Comparison of ENCODE assay signal across 8 mouse cellular contexts in genomic region chr7:100590845-100591521, GRCm38 (mm10). TPM values are rescaled to one million over a fixed set of nuclear protein-coding genes. Genes with fewer than 3 reads are reported as not detected.
DNase-seq lines count a peak whose midpoint lies in the region; ATAC-seq and TF ChIP-seq lines count a peak whose summit lies in the region.

No protein-coding gene starts in this region.

- H3K4me3 ChIP-seq in forebrain, embryonic 10.5 days: peak overlapping the region; percentile 57
- peak overlapping the region; percentile 64 for H3K4me3 ChIP-seq in heart, embryonic 15.5 days
- H3K4me3 ChIP-seq in liver, embryonic 14.5 days (ENCODE audit: insufficient read depth in 1 of 2, low read depth in 2 of 2, low read length in 2 of 2): peak overlapping the region; percentile 65 to 72
- H3K4me3 ChIP-seq in neural tube, embryonic 11.5 days (ENCODE audit: low read depth, low read length): peak overlapping the region; percentile 45
- H3K4me3 ChIP-seq in stomach, postnatal 0 days (ENCODE audit: low read depth, low read length): peak overlapping the region; percentile 52

- peak; percentile 90 for DNase-seq in CD4-positive, CD25-positive, alpha-beta regulatory T cell, adult 2 months (ENCODE audit: low read depth, low spot score)
- peak; percentile 86 for DNase-seq in c-Kit-positive CD71-negative TER-119-negative erythroid progenitor cells, embryonic 14.5 days (ENCODE audit: low read depth)
- peak; percentile 87 for DNase-seq in forebrain, embryonic 10.5 days (ENCODE audit: extremely low spot score, low spot score)
- peak; percentile 84 to 92 for DNase-seq in kidney, postnatal 25 days
- peak in 2 of 3 experiments; percentile 60 to 73 for DNase-seq in liver, embryonic 14.5 days (ENCODE audit: low read depth in 3 of 3, low spot score in 3 of 3)
- peak; percentile 77 for DNase-seq in neural tube, embryonic 11.5 days (ENCODE audit: low spot score)
- peak; percentile 92 for DNase-seq in stomach, postnatal 0 days (ENCODE audit: low spot score)

- peak overlapping the region; percentile 65 for H3K9ac ChIP-seq in heart, embryonic 15.5 days
- H3K9ac ChIP-seq in liver, embryonic 14.5 days (replicated peaks): peak overlapping the region; percentile 75
- H3K9ac ChIP-seq in neural tube, embryonic 11.5 days (ENCODE audit: low read length): peak overlapping the region; percentile 68
- peak overlapping the region; percentile 69 for H3K9ac ChIP-seq in stomach, postnatal 0 days (ENCODE audit: low read length)

- peak; percentile 96 for ATAC-seq in heart, embryonic 15.5 days (replicated peaks; ENCODE audit: insufficient number of reproducible peaks, insufficient read depth, low FRiP score, low read depth)
- peak; percentile 91 for ATAC-seq in liver, embryonic 14.5 days (ENCODE audit: insufficient read depth)
- peak; percentile 95 for ATAC-seq in neural tube, embryonic 11.5 days (ENCODE audit: insufficient read depth, low FRiP score, low TSS enrichment)
- ATAC-seq in stomach, postnatal 0 days (ENCODE audit: low FRiP score, low TSS enrichment): peak; percentile 97

- H3K9me3 ChIP-seq in forebrain, embryonic 10.5 days: no peaks in the 10 kb centered on the region
- no peaks in the 10 kb centered on the region for H3K9me3 ChIP-seq in heart, embryonic 15.5 days (replicated peaks)
- H3K9me3 ChIP-seq in liver, embryonic 14.5 days (ENCODE audit: control insufficient read depth, low read length): no peaks in the 10 kb centered on the region
- no peaks in the 10 kb centered on the region for H3K9me3 ChIP-seq in neural tube, embryonic 11.5 days (ENCODE audit: control insufficient read depth, low read length)
- H3K9me3 ChIP-seq in stomach, postnatal 0 days (ENCODE audit: control insufficient read depth, low read length): no peaks in the 10 kb centered on the region

- peak; percentile 19; the same call in 1 of the 2 replicates for TF ChIP-seq EP300 in liver, embryonic 14.5 days (IDR thresholded peaks at IDR 0.05; ENCODE audit: low read depth)
- no peak for TF ChIP-seq EP300 in stomach, postnatal 0 days (optimal IDR thresholded peaks at IDR 0.05)

- TF ChIP-seq CTCF in liver, embryonic 14.5 days (IDR thresholded peaks at IDR 0.05; ENCODE audit: low read depth): no peak
- TF ChIP-seq CTCF in stomach, postnatal 0 days (IDR thresholded peaks at IDR 0.05; ENCODE audit: low read depth): 0 out of 2 replicates have a peak, but pooled peaks have one; percentile 21

- peaks cover 9% of the 10 kb centered on the region; the same call in 1 of the 2 replicates for H3K4me1 ChIP-seq in forebrain, embryonic 10.5 days
- H3K4me1 ChIP-seq in heart, embryonic 15.5 days (replicated peaks): peaks cover 2% of the 10 kb centered on the region; the same call in 1 of the 2 replicates
- H3K4me1 ChIP-seq in liver, embryonic 14.5 days (replicated peaks; ENCODE audit: control insufficient read depth in 2 of 2, insufficient read depth in 2 of 2, low read length in 1 of 2): peaks cover 3 to 9% of the 10 kb centered on the region in 2 experiments
- H3K4me1 ChIP-seq in neural tube, embryonic 11.5 days (ENCODE audit: control insufficient read depth, insufficient read depth, low read length): no peaks in the 10 kb centered on the region
- no peaks in the 10 kb centered on the region for H3K4me1 ChIP-seq in stomach, postnatal 0 days (replicated peaks; ENCODE audit: control insufficient read depth, insufficient read depth)

- WGBS in forebrain, embryonic 10.5 days: under 1% methylated on average over 19 of the region's 20 CpGs
- WGBS in heart, embryonic 15.5 days: 0% methylated on average over 18 of the region's 20 CpGs
- 0% methylated on average over 19 of the region's 20 CpGs for WGBS in liver, embryonic 14.5 days (ENCODE audit: insufficient replicate concordance)
- WGBS in neural tube, embryonic 11.5 days: under 1% methylated on average over 16 of the region's 20 CpGs
- WGBS in stomach, postnatal 0 days: 1% methylated on average over 16 of the region's 20 CpGs

- H3K27me3 ChIP-seq in forebrain, embryonic 10.5 days (ENCODE audit: poor library complexity, severe bottlenecking): no peaks in the 10 kb centered on the region
- H3K27me3 ChIP-seq in heart, embryonic 15.5 days: no peaks in the 10 kb centered on the region
- no peaks in the 10 kb centered on the region for H3K27me3 ChIP-seq in liver, embryonic 14.5 days (ENCODE audit: control insufficient read depth, insufficient read depth, low read length)
- no peaks in the 10 kb centered on the region for H3K27me3 ChIP-seq in neural tube, embryonic 11.5 days (ENCODE audit: control insufficient read depth, insufficient read depth, low read length)
- H3K27me3 ChIP-seq in stomach, postnatal 0 days (ENCODE audit: control insufficient read depth, insufficient read depth, low read length): no peaks in the 10 kb centered on the region

- H3K4me2 ChIP-seq in heart, embryonic 15.5 days: peak overlapping the region; percentile 63
- peak overlapping the region; percentile 78 for H3K4me2 ChIP-seq in liver, embryonic 14.5 days (ENCODE audit: low read depth)
- peak overlapping the region; percentile 58 for H3K4me2 ChIP-seq in neural tube, embryonic 11.5 days (ENCODE audit: low read depth)
- H3K4me2 ChIP-seq in stomach, postnatal 0 days (replicated peaks; ENCODE audit: low read depth): peak overlapping the region; percentile 56

- H3K27ac ChIP-seq in forebrain, embryonic 10.5 days: peak overlapping the region; percentile 88
- H3K27ac ChIP-seq in heart, embryonic 15.5 days: peak overlapping the region; percentile 95
- peak overlapping the region; percentile 58 for H3K27ac ChIP-seq in liver, embryonic 14.5 days
- peak overlapping the region; percentile 67; the same call in 1 of the 2 replicates for H3K27ac ChIP-seq in neural tube, embryonic 11.5 days (ENCODE audit: low read depth, low read length)
- peak overlapping the region; percentile 96 for H3K27ac ChIP-seq in stomach, postnatal 0 days (replicated peaks)

- H3K36me3 ChIP-seq in forebrain, embryonic 10.5 days (replicated peaks): no peaks in the 10 kb centered on the region
- H3K36me3 ChIP-seq in heart, embryonic 15.5 days: no peaks in the 10 kb centered on the region
- H3K36me3 ChIP-seq in liver, embryonic 14.5 days (replicated peaks; ENCODE audit: control insufficient read depth, insufficient read depth, low read depth): no peaks in the 10 kb centered on the region
- no peaks in the 10 kb centered on the region for H3K36me3 ChIP-seq in neural tube, embryonic 11.5 days (ENCODE audit: control insufficient read depth, insufficient read depth, low read length)
- no peaks in the 10 kb centered on the region for H3K36me3 ChIP-seq in stomach, postnatal 0 days (ENCODE audit: control insufficient read depth, insufficient read depth, low read length)

RNA-seq across cellular contexts. Expression of gene Rab6a, which starts 16.2 kb away (rescaled TPM):
- 83.8 and 83.9 TPM in 2 replicates for polyA plus RNA-seq in forebrain, embryonic 10.5 days (2016; fragmentation: Nextera tagmentation; extraction: Ambion mirVana)
- 85.1 and 85.5 TPM in 2 replicates for polyA plus RNA-seq in heart, embryonic 15.5 days (2015; fragmentation: Nextera tagmentation; extraction: Ambion mirVana)
- 17.0 and 24.3 TPM in 2 replicates for polyA plus RNA-seq in liver, embryonic 14.5 days (2012; rRNA removed)
- 39.8 and 43.9 TPM in 2 replicates for polyA plus RNA-seq in liver, embryonic 14.5 days (2014; fragmentation: Nextera tagmentation; extraction: Ambion mirVana)
- 194 and 200 TPM in 2 replicates for polyA plus RNA-seq in neural tube, embryonic 11.5 days (2014; fragmentation: Nextera tagmentation; extraction: Ambion mirVana)
- 76.3 and 80.6 TPM in 2 replicates for polyA plus RNA-seq in stomach, postnatal 0 days (2015; fragmentation: Nextera tagmentation; extraction: Ambion mirVana)

RNA-seq across cellular contexts. Expression of gene Mrpl48, which starts 17.1 kb away (rescaled TPM):
- 55.8 and 56.6 TPM in 2 replicates for polyA plus RNA-seq in forebrain, embryonic 10.5 days (2016; fragmentation: Nextera tagmentation; extraction: Ambion mirVana)
- polyA plus RNA-seq in heart, embryonic 15.5 days (2015; fragmentation: Nextera tagmentation; extraction: Ambion mirVana): 72.2 and 89.3 TPM in 2 replicates
- 15.1 and 21.5 TPM in 2 replicates for polyA plus RNA-seq in liver, embryonic 14.5 days (2012; rRNA removed)
- polyA plus RNA-seq in liver, embryonic 14.5 days (2014; fragmentation: Nextera tagmentation; extraction: Ambion mirVana): 47.2 and 50.8 TPM in 2 replicates
- 57.4 and 60.8 TPM in 2 replicates for polyA plus RNA-seq in neural tube, embryonic 11.5 days (2014; fragmentation: Nextera tagmentation; extraction: Ambion mirVana)
- 77.0 and 79.7 TPM in 2 replicates for polyA plus RNA-seq in stomach, postnatal 0 days (2015; fragmentation: Nextera tagmentation; extraction: Ambion mirVana)

RNA-seq across cellular contexts. Expression of gene Coa4, which starts 54.1 kb away (rescaled TPM):
- 20.4 and 20.6 TPM in 2 replicates for polyA plus RNA-seq in forebrain, embryonic 10.5 days (2016; fragmentation: Nextera tagmentation; extraction: Ambion mirVana)
- polyA plus RNA-seq in heart, embryonic 15.5 days (2015; fragmentation: Nextera tagmentation; extraction: Ambion mirVana): 20.3 and 21.1 TPM in 2 replicates
- 6.0 and 9.4 TPM in 2 replicates for polyA plus RNA-seq in liver, embryonic 14.5 days (2012; rRNA removed)
- 13.9 and 14.7 TPM in 2 replicates for polyA plus RNA-seq in liver, embryonic 14.5 days (2014; fragmentation: Nextera tagmentation; extraction: Ambion mirVana)
- polyA plus RNA-seq in neural tube, embryonic 11.5 days (2014; fragmentation: Nextera tagmentation; extraction: Ambion mirVana): 18.9 and 20.0 TPM in 2 replicates
- polyA plus RNA-seq in stomach, postnatal 0 days (2015; fragmentation: Nextera tagmentation; extraction: Ambion mirVana): 25.2 and 27.2 TPM in 2 replicates

Comparison
In these comparisons a context has a peak if more than half of its experiments do, and no peak if none do; other contexts are left out.
1. Peak in every context shown above with its lines: DNase-seq, ATAC-seq, H3K4me3 ChIP-seq and H3K27ac ChIP-seq.